Mouse (Mus musculus) testis, adult 2 months (tissue): Measurements from ENCODE around the gene Gramd4.

Experiments used
- CTCF ChIP-seq: fragments of 200-500 bp; IDR thresholded peaks from 2 replicates; pipeline ENCODE4 v1.5.1; 2012; ENCODE audit warnings: low read depth, mild to moderate bottlenecking, inconsistent platforms, low read length, moderate library complexity; ENCODE audit not compliant: control insufficient read depth, insufficient read depth, insufficient replicate concordance
- POLR2A ChIP-seq: fragments of 200-500 bp; IDR thresholded peaks from 2 replicates; pipeline ENCODE4 v1.6.1; 2012; ENCODE audit warnings: low read depth, mild to moderate bottlenecking, inconsistent platforms, low read length, moderate library complexity; ENCODE audit not compliant: control insufficient read depth

DNA sequence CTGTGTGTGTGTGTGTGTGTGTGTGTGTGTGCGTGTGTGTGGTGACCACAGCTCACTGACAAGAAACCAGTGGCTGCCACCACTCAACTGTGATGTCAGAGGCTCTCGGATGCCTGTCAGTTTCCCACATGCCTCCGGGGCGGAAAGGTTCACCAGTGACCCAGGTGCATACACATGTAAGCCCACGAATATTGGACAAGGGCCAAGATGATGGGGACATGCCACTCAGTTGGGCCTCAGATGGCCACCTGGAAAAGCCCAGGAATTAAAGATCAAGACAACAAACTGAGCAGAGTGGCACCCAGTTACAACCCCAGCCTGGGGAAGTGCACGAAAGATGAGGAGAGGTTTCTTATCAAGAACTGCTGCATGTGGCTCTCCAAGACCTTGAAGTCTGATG, 115.0 kb downstream of the Gramd4 start:
- TF ChIP-seq POLR2A (no peak), CTCF (no peak)
